Mouse (Mus musculus) forebrain, embryonic 16.5 days (tissue): ENCODE results near the gene Pth. TPM values are rescaled to one million over a fixed set of nuclear protein-coding genes. Genes with fewer than 3 reads are reported as not detected.

Experiments used
- ATAC-seq: fragments of 200-750 bp; cut with Nextera tagmentation; 2 replicates; pipeline ENCODE4 v1.8.0; 2017; ENCODE audit warnings: mild to moderate bottlenecking, moderate library complexity
- H3K27ac ChIP-seq: fragments of 300-500 bp; sonication (generic); 2 replicates; pipeline ENCODE4 v1.5.1; 2014; ENCODE audit warnings: low read length, control low read depth
- H3K27me3 ChIP-seq: fragments of 300-500 bp; sonication (generic); replicated peaks from 2 replicates; pipeline ENCODE4 v1.6.1; 2014; ENCODE audit warnings: low read length; ENCODE audit not compliant: control insufficient read depth, insufficient read depth
- H3K36me3 ChIP-seq: fragments of 300-500 bp; sonication (generic); 2 replicates; pipeline ENCODE4 v1.6.1; 2014; ENCODE audit not compliant: control insufficient read depth, insufficient read depth
- H3K4me1 ChIP-seq: fragments of 300-500 bp; sonication (generic); replicated peaks from 2 replicates; pipeline ENCODE4 v1.6.1; 2014; ENCODE audit warnings: low read length; ENCODE audit not compliant: control insufficient read depth, insufficient read depth
- H3K4me2 ChIP-seq: fragments of 300-500 bp; sonication (generic); 2 replicates; pipeline ENCODE4 v1.6.1; 2014; ENCODE audit warnings: mild to moderate bottlenecking, low read length, control low read depth
- H3K4me3 ChIP-seq: fragments of 300-500 bp; sonication (generic); replicated peaks from 2 replicates; pipeline ENCODE4 v1.5.1; 2014; ENCODE audit warnings: mild to moderate bottlenecking, low read length, control low read depth
- H3K9ac ChIP-seq: fragments of 300-500 bp; sonication (generic); replicated peaks from 2 replicates; pipeline ENCODE4 v1.6.1; 2014; ENCODE audit warnings: low read depth, low read length, control low read depth
- H3K9me3 ChIP-seq: fragments of 300-500 bp; sonication (generic); 2 replicates; pipeline ENCODE4 v1.6.1; 2016; ENCODE audit warnings: low read length; ENCODE audit not compliant: control insufficient read depth
- WGBS: fragments of 180-500 bp; shearing (Covaris S2); extraction: QIAGEN DNeasy Blood & Tissue Kit; methylation state at CpG from one replicate; pipeline ENCODE4 v1.1.7; 2014; 5-methylcytosine and 5-hydroxymethylcytosine counted together
- polyA plus RNA-seq: library from polyadenylated mRNA; unstranded; fragments of >200 nt; fragmentation: Nextera tagmentation; extraction: Ambion mirVana; gene quantifications from 2 replicates; pipeline ENCODE4 v1.2.1, GENCODE M21; 2015

The Pth gene
- polyA plus RNA-seq, 1 experiment from 2014 or later = not detected

- WGBS = 64% methylated on average over 2 of the region's 2 CpGs
- Histone ChIP-seq H3K9ac (no peak overlapping the region), H3K9me3 (no peaks in the 10 kb centered on the region), H3K4me1 (peaks cover 7% of the 10 kb centered on the region), H3K4me3 (0 out of 2 replicates have a peak overlapping the region, but pooled peaks have one; percentile 11), H3K4me2 (peak overlapping the region; percentile 48), H3K36me3 (no peaks in the 10 kb centered on the region), H3K27me3 (no peaks in the 10 kb centered on the region), H3K27ac (peak overlapping the region; percentile 76)
- peak; percentile 72 for ATAC-seq
These were observed 40.7 kb downstream of the Pth start for GRCm38 (mm10) chr7:113347694-113348093.

GRCm38 (mm10) chr7:113347271-113347670 lies 41.1 kb downstream of the Pth start:
- H3K4me2 ChIP-seq = peak overlapping the region; percentile 48
- no peak overlapping the region for H3K9ac ChIP-seq
- 23% methylated on average over 4 of the region's 4 CpGs for WGBS
- H3K4me1 ChIP-seq = peaks cover 7% of the 10 kb centered on the region
- peak overlapping the region; percentile 77 for H3K27ac ChIP-seq
- peak overlapping the region; percentile 29 for H3K4me3 ChIP-seq
- no peaks in the 10 kb centered on the region for H3K27me3 ChIP-seq
- ATAC-seq = peak; percentile 100
- H3K36me3 ChIP-seq = no peaks in the 10 kb centered on the region
- no peaks in the 10 kb centered on the region for H3K9me3 ChIP-seq

Other genes with a start within 250 kb of the Pth start
- gene Arntl, start 181.1 kb downstream of the Pth start, polyA plus RNA-seq = 15.6 and 18.4 TPM in 2 replicates
- 78.4 and 80.9 TPM in 2 replicates for gene Btbd10, start 19.2 kb downstream of the Pth start, polyA plus RNA-seq
- 74.3 and 85.9 TPM in 2 replicates for gene Far1, start 125.3 kb upstream of the Pth start, polyA plus RNA-seq